Mouse (Mus musculus) liver, adult 2 months (tissue): ENCODE measurements at regions not wholly inside any gene's neighbourhood (a gene's known extent, or its start where the extent isn't known, plus 50 kb on each side); places are given as distances from the start of the nearest gene placed in this dataset.

Experiments
- DNase-seq: peaks from one replicate; pipeline ENCODE4 v3.0.0-alpha.2; 2011; ENCODE audit warnings: low read depth, low spot score; ENCODE audit errors: extremely low read depth
- H3K27ac ChIP-seq: fragments of 200-500 bp; replicated peaks from 2 replicates; pipeline ENCODE4 v1.5.1; 2012; ENCODE audit warnings: low read depth, mild to moderate bottlenecking, control low read depth, inconsistent platforms, low read length; ENCODE audit not compliant: insufficient read depth
- H3K27me3 ChIP-seq: fragments of 200-500 bp; 2 replicates; pipeline ENCODE4 v1.6.1; 2012; ENCODE audit warnings: mild to moderate bottlenecking, moderate library complexity, low read length, inconsistent platforms; ENCODE audit not compliant: control insufficient read depth, insufficient read depth
- H3K36me3 ChIP-seq: fragments of 200-500 bp; 2 replicates; pipeline ENCODE4 v1.6.1; 2012; ENCODE audit warnings: low read length, inconsistent platforms; ENCODE audit not compliant: control insufficient read depth, insufficient read depth
- H3K4me1 ChIP-seq: fragments of 200-500 bp; 2 replicates; pipeline ENCODE4 v1.6.1; 2011; ENCODE audit warnings: low read length; ENCODE audit not compliant: control insufficient read depth, insufficient read depth
- H3K4me3 ChIP-seq: fragments of 200-500 bp; 2 replicates; pipeline ENCODE4 v1.5.1; 2011; ENCODE audit warnings: low read depth, mild to moderate bottlenecking, control low read depth, low read length, moderate library complexity; ENCODE audit not compliant: insufficient read depth
- H3K79me2 ChIP-seq: fragments of 200-500 bp; 2 replicates; pipeline ENCODE4 v1.6.1; 2012; ENCODE audit warnings: inconsistent platforms, mild to moderate bottlenecking, low read length, moderate library complexity; ENCODE audit not compliant: control insufficient read depth, insufficient read depth
- H3K9ac ChIP-seq: fragments of 200-500 bp; 2 replicates; pipeline ENCODE4 v1.6.1; 2012; ENCODE audit warnings: low read depth, mild to moderate bottlenecking, control low read depth, inconsistent platforms, low read length
- CTCF ChIP-seq: fragments of 200-500 bp; IDR thresholded peaks from 2 replicates; pipeline ENCODE4 v1.5.1; 2011; ENCODE audit warnings: low read depth, low read length, control low read depth
- POLR2A ChIP-seq: fragments of 200-500 bp; IDR thresholded peaks from 2 replicates; pipeline ENCODE4 v1.6.1; 2011; ENCODE audit warnings: low read length, control low read depth; ENCODE audit not compliant: insufficient read depth; ENCODE audit errors: extremely low read depth
- WGBS: fragments of 180-500 bp; shearing (Covaris S2); methylation state at CpG from one replicate; pipeline ENCODE4 v1.1.7; 2018; 5-methylcytosine and 5-hydroxymethylcytosine counted together

- Histone ChIP-seq H3K79me2 (no peaks in the 10 kb centered on the region), H3K4me1 (no peaks in the 10 kb centered on the region; the same call in 1 of the 2 replicates), H3K4me3 (no peak overlapping the region), H3K27me3 (no peaks in the 10 kb centered on the region), H3K9ac (no peak overlapping the region), H3K36me3 (no peaks in the 10 kb centered on the region), H3K27ac (no peak overlapping the region)
- 86% methylated on average over 23 of the region's 23 CpGs for WGBS
- DNase-seq: peak; percentile 65
- no peak for TF ChIP-seq CTCF
- TF ChIP-seq POLR2A: no peak
These were observed 89.6 kb downstream of the Sptssa start for GRCm38 (mm10) chr12:54566532-54567425.

- Histone ChIP-seq H3K4me1 (no peaks in the 10 kb centered on the region; the same call in 1 of the 2 replicates), H3K4me3 (no peak overlapping the region), H3K27ac (no peak overlapping the region), H3K79me2 (no peaks in the 10 kb centered on the region), H3K27me3 (no peaks in the 10 kb centered on the region), H3K36me3 (no peaks in the 10 kb centered on the region), H3K9ac (no peak overlapping the region)
- WGBS: 74% methylated on average over 4 of the region's 4 CpGs
- TF ChIP-seq CTCF (no peak), POLR2A (no peak)
- DNase-seq: no peak
These were observed 94.4 kb downstream of the Sptssa start for GRCm38 (mm10) chr12:54561981-54562380.

GRCm38 (mm10) chr12:54558106-54558505, 98.3 kb downstream of the Sptssa start:
- no peak overlapping the region for H3K27ac ChIP-seq
- H3K4me3 ChIP-seq: no peak overlapping the region
- H3K4me1 ChIP-seq: no peaks in the 10 kb centered on the region
- H3K27me3 ChIP-seq: no peaks in the 10 kb centered on the region
- no peak for TF ChIP-seq POLR2A
- peak; percentile 51 for TF ChIP-seq CTCF
- WGBS: 25% methylated on average over 2 of the region's 2 CpGs
- no peaks in the 10 kb centered on the region for H3K79me2 ChIP-seq
- DNase-seq: peak; percentile 50
- no peaks in the 10 kb centered on the region for H3K36me3 ChIP-seq
- no peak overlapping the region for H3K9ac ChIP-seq

- DNase-seq: peak; percentile 85
- WGBS: 28% methylated on average over 9 of the region's 9 CpGs
These were observed 106.7 kb downstream of the Sptssa start for GRCm38 (mm10) chr12:54549659-54550058.

GRCm38 (mm10) chr12:54545821-54546608, 110.4 kb downstream of the Sptssa start:
- Histone ChIP-seq H3K4me1 (0 out of 2 replicates have a peak, but pooled peaks cover 2% of the 10 kb centered on the region), H3K27me3 (no peaks in the 10 kb centered on the region), H3K4me3 (no peak overlapping the region), H3K9ac (no peak overlapping the region), H3K36me3 (no peaks in the 10 kb centered on the region), H3K79me2 (no peaks in the 10 kb centered on the region), H3K27ac (no peak overlapping the region)
- DNase-seq: peak; percentile 47
- 55% methylated on average over 16 of the region's 16 CpGs for WGBS
- TF ChIP-seq POLR2A (no peak), CTCF (peak; percentile 66)

More at GRCm38 (mm10) chr12:54549659-54550058, 106.7 kb downstream of the Sptssa start:
- H3K4me3 ChIP-seq: no peak overlapping the region
- TF ChIP-seq POLR2A: no peak
- TF ChIP-seq CTCF: no peak
- H3K27ac ChIP-seq: no peak overlapping the region
- 0 out of 2 replicates have a peak, but pooled peaks cover 2% of the 10 kb centered on the region for H3K4me1 ChIP-seq
- no peaks in the 10 kb centered on the region for H3K79me2 ChIP-seq
- H3K9ac ChIP-seq: no peak overlapping the region
- H3K36me3 ChIP-seq: no peaks in the 10 kb centered on the region
- H3K27me3 ChIP-seq: no peaks in the 10 kb centered on the region
